ENCODE assay signal across 8 mouse cellular contexts in genomic region chr6:48772030-48772429, GRCm38 (mm10). TPM values are rescaled to one million over a fixed set of nuclear protein-coding genes. Genes with fewer than 3 reads are reported as not detected.
DNase-seq lines count a peak whose midpoint lies in the region; ATAC-seq and TF ChIP-seq lines count a peak whose summit lies in the region.

No protein-coding gene starts in this region.

- no peak overlapping the region for H3K4me3 ChIP-seq in heart, embryonic 11.5 days (ENCODE audit: low read depth, low read length)
- no peak overlapping the region for H3K4me3 ChIP-seq in cortical plate, adult 2 months (ENCODE audit: insufficient read depth, low read length)
- no peak overlapping the region for H3K4me3 ChIP-seq in kidney, embryonic 14.5 days (ENCODE audit: low read length)
- no peak overlapping the region for H3K4me3 ChIP-seq in liver, adult 2 months (ENCODE audit: insufficient read depth, low read depth, low read length)
- no peak overlapping the region for H3K4me3 ChIP-seq in stomach, embryonic 14.5 days (ENCODE audit: low read depth, low read length)

- H3K27me3 ChIP-seq in heart, embryonic 11.5 days (ENCODE audit: control insufficient read depth, insufficient read depth, low read length), result no peaks in the 10 kb centered on the region
- H3K27me3 ChIP-seq in kidney, embryonic 14.5 days (ENCODE audit: control insufficient read depth, insufficient read depth, low read length), result no peaks in the 10 kb centered on the region
- H3K27me3 ChIP-seq in liver, adult 2 months (ENCODE audit: control insufficient read depth, insufficient read depth, low read length), result no peaks in the 10 kb centered on the region
- no peaks in the 10 kb centered on the region for H3K27me3 ChIP-seq in stomach, embryonic 14.5 days (ENCODE audit: control insufficient read depth, insufficient read depth, low read length)

- H3K36me3 ChIP-seq in heart, embryonic 11.5 days (ENCODE audit: control insufficient read depth, insufficient read depth, low read length), result no peaks in the 10 kb centered on the region
- H3K36me3 ChIP-seq in kidney, embryonic 14.5 days (ENCODE audit: control insufficient read depth, insufficient read depth, low read length), result no peaks in the 10 kb centered on the region
- no peaks in the 10 kb centered on the region for H3K36me3 ChIP-seq in liver, adult 2 months (ENCODE audit: control insufficient read depth, insufficient read depth, low read length)
- H3K36me3 ChIP-seq in stomach, embryonic 14.5 days (ENCODE audit: control insufficient read depth, insufficient read depth, low read length), result no peaks in the 10 kb centered on the region

- H3K9me3 ChIP-seq in heart, embryonic 11.5 days (replicated peaks; ENCODE audit: control insufficient read depth, low read length), result no peaks in the 10 kb centered on the region
- no peaks in the 10 kb centered on the region for H3K9me3 ChIP-seq in kidney, embryonic 14.5 days (ENCODE audit: control insufficient read depth, low read length)
- no peaks in the 10 kb centered on the region for H3K9me3 ChIP-seq in stomach, embryonic 14.5 days (ENCODE audit: control insufficient read depth, low read depth, low read length)

- no peak overlapping the region for H3K4me2 ChIP-seq in heart, embryonic 11.5 days
- H3K4me2 ChIP-seq in kidney, embryonic 14.5 days (replicated peaks; ENCODE audit: low read depth, low read length), result no peak overlapping the region
- H3K4me2 ChIP-seq in stomach, embryonic 14.5 days (replicated peaks; ENCODE audit: low read depth, low read length), result no peak overlapping the region

- DNase-seq in heart, adult 11 months, result peak; percentile 97
- peak; percentile 64 to 74 for DNase-seq in gastrocnemius, postnatal 36 days
- peak; percentile 61 for DNase-seq in liver, adult 2 months (ENCODE audit: extremely low read depth, low read depth, low spot score)
- DNase-seq in neural tube, embryonic 10.5 days (ENCODE audit: extremely low spot score, low spot score), result peak; percentile 80

- H3K79me2 ChIP-seq in liver, adult 2 months (ENCODE audit: control insufficient read depth, insufficient read depth, low read length), result no peaks in the 10 kb centered on the region

- H3K27ac ChIP-seq in heart, embryonic 11.5 days (ENCODE audit: low read depth, low read length), result no peak overlapping the region
- H3K27ac ChIP-seq in cortical plate, adult 2 months (ENCODE audit: insufficient read depth, low read length), result no peak overlapping the region
- H3K27ac ChIP-seq in kidney, embryonic 14.5 days (ENCODE audit: low read depth, low read length), result no peak overlapping the region
- H3K27ac ChIP-seq in liver, adult 2 months (replicated peaks; ENCODE audit: insufficient read depth, low read depth, low read length), result no peak overlapping the region
- no peak overlapping the region for H3K27ac ChIP-seq in stomach, embryonic 14.5 days (ENCODE audit: low read length)

- 7% methylated on average over 8 of the region's 8 CpGs for WGBS in heart, embryonic 11.5 days (ENCODE audit: insufficient replicate concordance)
- 10% methylated on average over 8 of the region's 8 CpGs for WGBS in kidney, embryonic 14.5 days
- 7% methylated on average over 8 of the region's 8 CpGs for WGBS in liver, adult 2 months
- 9% methylated on average over 8 of the region's 8 CpGs for WGBS in stomach, embryonic 14.5 days

- intact Hi-C loops in gastrocnemius, postnatal 36 days (cut with DNase I), result loop anchor here (2.0 kb wide), 1 partner anchor 127 kb away; no protein-coding TSS in a partner anchor

- peak; percentile 92 for TF ChIP-seq CTCF in cortical plate, adult 2 months (IDR thresholded peaks at IDR 0.05; ENCODE audit: extremely low read depth, insufficient read depth, low read length)
- peak; percentile 95 for TF ChIP-seq CTCF in liver, adult 2 months (IDR thresholded peaks at IDR 0.05; ENCODE audit: low read depth, low read length)

- no peaks in the 10 kb centered on the region for H3K4me1 ChIP-seq in heart, embryonic 11.5 days (ENCODE audit: control insufficient read depth, insufficient read depth, low read length)
- no peaks in the 10 kb centered on the region for H3K4me1 ChIP-seq in cortical plate, adult 2 months (ENCODE audit: control insufficient read depth, insufficient read depth, low read length)
- no peaks in the 10 kb centered on the region for H3K4me1 ChIP-seq in kidney, embryonic 14.5 days (ENCODE audit: control insufficient read depth, insufficient read depth, low read length)
- no peaks in the 10 kb centered on the region for H3K4me1 ChIP-seq in liver, adult 2 months (ENCODE audit: control insufficient read depth, insufficient read depth, low read length)
- no peaks in the 10 kb centered on the region for H3K4me1 ChIP-seq in stomach, embryonic 14.5 days (ENCODE audit: control insufficient read depth, insufficient read depth, low read length)

- H3K9ac ChIP-seq in heart, embryonic 11.5 days (ENCODE audit: low read depth, low read length), result no peak overlapping the region
- no peak overlapping the region for H3K9ac ChIP-seq in kidney, embryonic 14.5 days (ENCODE audit: low read depth, low read length)
- H3K9ac ChIP-seq in liver, adult 2 months (ENCODE audit: low read depth, low read length), result no peak overlapping the region
- H3K9ac ChIP-seq in stomach, embryonic 14.5 days (replicated peaks; ENCODE audit: low read depth, low read length), result no peak overlapping the region

- ATAC-seq in heart, embryonic 11.5 days (replicated peaks; ENCODE audit: insufficient number of reproducible peaks, low FRiP score, low TSS enrichment), result no peak
- peak; percentile 72 for ATAC-seq in kidney, embryonic 14.5 days (ENCODE audit: low FRiP score, low TSS enrichment)
- ATAC-seq in stomach, embryonic 14.5 days (ENCODE audit: insufficient number of reproducible peaks, insufficient read depth, low FRiP score, low read depth), result 0 out of 2 replicates have a peak, but pooled peaks have one; percentile 42

- no peak for TF ChIP-seq POLR2A in cortical plate, adult 2 months (IDR thresholded peaks at IDR 0.05; ENCODE audit: extremely low read depth, insufficient read depth, low read length)
- no peak for TF ChIP-seq POLR2A in liver, adult 2 months (IDR thresholded peaks at IDR 0.05; ENCODE audit: extremely low read depth, insufficient read depth, low read length)

RNA-seq across cellular contexts. Expression of gene Gimap3, which starts 1.4 kb away (rescaled TPM):
- polyA plus RNA-seq in heart, embryonic 11.5 days (2014; fragmentation: Nextera tagmentation; extraction: Ambion mirVana), result not detected in 2 replicates
- 0.15 and 0.38 TPM in 2 replicates for polyA plus RNA-seq in cortical plate, adult 2 months (2012; rRNA removed)
- not detected for total RNA-seq in gastrocnemius, postnatal 36 days (2021)
- polyA plus RNA-seq in kidney, embryonic 14.5 days (2014; fragmentation: Nextera tagmentation; extraction: Ambion mirVana), result not detected in 2 replicates
- 1.7 and 1.9 TPM in 2 replicates for total RNA-seq in liver, adult 2 months (2014; rRNA removed)
- 1.5 and 3.1 TPM in 2 replicates for polyA plus RNA-seq in liver, adult 2 months (2012; rRNA removed)
- not detected in 2 replicates for polyA plus RNA-seq in stomach, embryonic 14.5 days (2014; fragmentation: Nextera tagmentation; extraction: Ambion mirVana)

RNA-seq across cellular contexts. Expression of gene Gimap5, which starts 26.0 kb away (rescaled TPM):
- polyA plus RNA-seq in heart, embryonic 11.5 days (2014; fragmentation: Nextera tagmentation; extraction: Ambion mirVana), result 5.3 and 5.9 TPM in 2 replicates
- 0.75 and 0.78 TPM in 2 replicates for polyA plus RNA-seq in cortical plate, adult 2 months (2012; rRNA removed)
- total RNA-seq in gastrocnemius, postnatal 36 days (2021), result 1 to 10 TPM; 1.7 to 2.1 TPM
- polyA plus RNA-seq in kidney, embryonic 14.5 days (2014; fragmentation: Nextera tagmentation; extraction: Ambion mirVana), result 12.7 and 13.6 TPM in 2 replicates
- total RNA-seq in liver, adult 2 months (2014; rRNA removed), result 1.2 and 3.3 TPM in 2 replicates
- 2.8 and 3.3 TPM in 2 replicates for polyA plus RNA-seq in liver, adult 2 months (2012; rRNA removed)
- 5.5 and 8.2 TPM in 2 replicates for polyA plus RNA-seq in stomach, embryonic 14.5 days (2014; fragmentation: Nextera tagmentation; extraction: Ambion mirVana)

RNA-seq across cellular contexts. Expression of gene Gimap1, which starts 33.2 kb away (rescaled TPM):
- 17.6 and 22.5 TPM in 2 replicates for polyA plus RNA-seq in heart, embryonic 11.5 days (2014; fragmentation: Nextera tagmentation; extraction: Ambion mirVana)
- polyA plus RNA-seq in cortical plate, adult 2 months (2012; rRNA removed), result 1.5 and 1.7 TPM in 2 replicates
- total RNA-seq in gastrocnemius, postnatal 36 days (2021), result 1 to 10 TPM; 3.0 to 3.4 TPM
- polyA plus RNA-seq in kidney, embryonic 14.5 days (2014; fragmentation: Nextera tagmentation; extraction: Ambion mirVana), result 21.1 and 27.9 TPM in 2 replicates
- 4.1 and 5.0 TPM in 2 replicates for total RNA-seq in liver, adult 2 months (2014; rRNA removed)
- 2.5 TPM in 2 replicates for polyA plus RNA-seq in liver, adult 2 months (2012; rRNA removed)
- polyA plus RNA-seq in stomach, embryonic 14.5 days (2014; fragmentation: Nextera tagmentation; extraction: Ambion mirVana), result 14.4 and 16.2 TPM in 2 replicates

RNA-seq across cellular contexts. Expression of gene Gimap7, which starts 53.6 kb away (rescaled TPM):
- polyA plus RNA-seq in heart, embryonic 11.5 days (2014; fragmentation: Nextera tagmentation; extraction: Ambion mirVana), result not detected in 2 replicates
- polyA plus RNA-seq in cortical plate, adult 2 months (2012; rRNA removed), result not detected in 2 replicates
- total RNA-seq in gastrocnemius, postnatal 36 days (2021), result not detected
- polyA plus RNA-seq in kidney, embryonic 14.5 days (2014; fragmentation: Nextera tagmentation; extraction: Ambion mirVana), result not detected in 2 replicates
- total RNA-seq in liver, adult 2 months (2014; rRNA removed), result 0.37 and 0.47 TPM in 2 replicates
- 0.19 and 0.35 TPM in 2 replicates for polyA plus RNA-seq in liver, adult 2 months (2012; rRNA removed)
- not detected in 2 replicates for polyA plus RNA-seq in stomach, embryonic 14.5 days (2014; fragmentation: Nextera tagmentation; extraction: Ambion mirVana)

RNA-seq across cellular contexts. Expression of gene Gm28053, which starts 53.6 kb away (rescaled TPM):
- 2.6 and 4.8 TPM in 2 replicates for polyA plus RNA-seq in heart, embryonic 11.5 days (2014; fragmentation: Nextera tagmentation; extraction: Ambion mirVana)
- polyA plus RNA-seq in cortical plate, adult 2 months (2012; rRNA removed), result 1.0 TPM in 2 replicates
- not detected for total RNA-seq in gastrocnemius, postnatal 36 days (2021)
- 3.2 and 4.8 TPM in 2 replicates for polyA plus RNA-seq in kidney, embryonic 14.5 days (2014; fragmentation: Nextera tagmentation; extraction: Ambion mirVana)
- total RNA-seq in liver, adult 2 months (2014; rRNA removed), result not detected in 2 replicates
- not detected in 2 replicates for polyA plus RNA-seq in liver, adult 2 months (2012; rRNA removed)
- polyA plus RNA-seq in stomach, embryonic 14.5 days (2014; fragmentation: Nextera tagmentation; extraction: Ambion mirVana), result 1.9 and 3.8 TPM in 2 replicates
